Mouse (Mus musculus): Measurements from ENCODE around the gene Clmp. TPM values are rescaled to one million over a fixed set of nuclear protein-coding genes. Genes with fewer than 3 reads are reported as not detected.

Gene Clmp
- total and polyA plus RNA-seq, 2 experiments from 2014 or later: 48.8 to 57.0 TPM

GRCm38 (mm10) chr9:40757105-40757626, 71.4 kb downstream of the Clmp start:
- WGBS: 19% methylated on average over 12 of the region's 12 CpGs
- Histone ChIP-seq H3K4me2 (ENCODE audit: low read depth, low read length, poor library complexity, severe bottlenecking) (peak overlapping the region; percentile 51), H3K4me3 (ENCODE audit: low read depth, low read length) (peak overlapping the region; percentile 17), H3K36me3 (ENCODE audit: insufficient read depth, low read length) (no peaks in the 10 kb centered on the region), H3K27me3 (ENCODE audit: insufficient read depth, low read length) (no peaks in the 10 kb centered on the region), H3K9ac (replicated peaks; ENCODE audit: low read length, poor library complexity, severe bottlenecking) (peak overlapping the region; percentile 42), H3K27ac (ENCODE audit: low read depth, low read length) (peak overlapping the region; percentile 72), H3K9me3 (ENCODE audit: low read length) (no peaks in the 10 kb centered on the region), H3K4me1 (ENCODE audit: insufficient read depth, low read length) (peaks cover 5% of the 10 kb centered on the region)
- peak; percentile 83 for DNase-seq (ENCODE audit: low spot score)
- ATAC-seq (ENCODE audit: low FRiP score): peak; percentile 85
- TF ChIP-seq CTCF (IDR thresholded peaks at IDR 0.05): peak; percentile 65

DNA sequence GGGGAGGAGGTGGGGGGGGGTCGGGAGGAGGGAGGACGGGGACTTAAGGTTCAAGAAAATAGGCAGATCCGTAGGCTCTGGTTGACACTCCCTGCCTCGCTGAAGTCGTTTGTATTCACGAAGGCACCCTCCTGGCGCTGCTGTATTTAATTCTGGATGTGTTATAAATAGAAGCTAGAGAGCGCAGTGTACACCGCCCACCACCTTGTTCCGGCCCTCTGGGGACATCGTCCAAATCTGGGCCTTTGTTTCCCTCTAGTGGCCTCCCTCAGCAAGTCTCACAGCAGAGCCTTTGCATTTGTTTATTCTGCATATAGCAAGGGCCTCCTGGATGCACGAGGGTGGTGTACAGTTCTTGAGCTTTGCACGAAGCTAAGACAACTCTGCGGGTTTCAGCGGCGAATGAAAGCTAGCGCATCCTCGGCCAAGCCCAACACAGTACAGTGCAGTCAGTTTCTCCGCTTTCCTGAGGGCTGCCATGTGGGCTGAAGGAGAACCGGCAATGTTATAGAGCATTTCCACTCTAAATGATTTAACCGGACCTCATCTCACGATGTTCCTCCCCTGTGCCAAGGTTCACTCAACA, 72.0 kb downstream of the Clmp start:
- peak; percentile 92 for DNase-seq (ENCODE audit: low spot score)
- H3K4me1 ChIP-seq (ENCODE audit: insufficient read depth, low read length): peaks cover 5% of the 10 kb centered on the region
- H3K36me3 ChIP-seq (ENCODE audit: insufficient read depth, low read length): no peaks in the 10 kb centered on the region
- TF ChIP-seq CTCF (IDR thresholded peaks at IDR 0.05): peak; percentile 89
- peak overlapping the region; percentile 72 for H3K27ac ChIP-seq (ENCODE audit: low read depth, low read length)
- H3K9ac ChIP-seq (replicated peaks; ENCODE audit: low read length, poor library complexity, severe bottlenecking): peak overlapping the region; percentile 42; the same call in 1 of the 2 replicates
- peak overlapping the region; percentile 51 for H3K4me2 ChIP-seq (ENCODE audit: low read depth, low read length, poor library complexity, severe bottlenecking)
- no peaks in the 10 kb centered on the region for H3K27me3 ChIP-seq (ENCODE audit: insufficient read depth, low read length)
- H3K9me3 ChIP-seq (ENCODE audit: low read length): no peaks in the 10 kb centered on the region
- H3K4me3 ChIP-seq (ENCODE audit: low read depth, low read length): peak overlapping the region; percentile 17
- 4% methylated on average over 21 of the region's 22 CpGs for WGBS
- peak; percentile 90 for ATAC-seq (ENCODE audit: low FRiP score)

DNA sequence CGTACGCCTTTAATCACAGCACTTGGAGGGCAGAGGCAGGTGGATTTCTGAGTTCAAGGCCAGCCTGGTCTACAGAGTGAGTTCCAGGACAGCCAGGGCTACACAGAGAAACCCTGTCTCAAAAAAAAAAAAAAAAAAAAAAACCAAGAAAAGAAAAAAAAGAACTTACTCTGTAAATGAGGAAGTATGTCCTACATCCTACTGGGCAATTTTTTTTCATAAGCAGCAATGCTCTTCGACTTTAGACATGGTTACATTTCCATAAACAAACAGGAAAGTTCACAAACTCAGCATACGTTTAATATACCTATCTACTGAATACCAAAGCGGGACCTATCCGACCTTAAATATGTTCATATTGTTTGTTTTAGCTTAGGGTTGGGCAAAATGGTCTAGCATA, 76.6 kb downstream of the Clmp start:
- no peak for TF ChIP-seq CTCF (IDR thresholded peaks at IDR 0.05)
- H3K27me3 ChIP-seq (ENCODE audit: insufficient read depth, low read length): no peaks in the 10 kb centered on the region
- no peak overlapping the region for H3K27ac ChIP-seq (ENCODE audit: low read depth, low read length)
- no peaks in the 10 kb centered on the region for H3K9me3 ChIP-seq (ENCODE audit: low read length)
- H3K36me3 ChIP-seq (ENCODE audit: insufficient read depth, low read length): peaks cover 10% of the 10 kb centered on the region; the same call in 1 of the 2 replicates
- H3K4me1 ChIP-seq (ENCODE audit: insufficient read depth, low read length): no peaks in the 10 kb centered on the region; the same call in 1 of the 2 replicates
- ATAC-seq (ENCODE audit: low FRiP score) (no peak), DNase-seq (ENCODE audit: low spot score) (no peak)
- H3K4me2 ChIP-seq (ENCODE audit: low read depth, low read length, poor library complexity, severe bottlenecking): no peak overlapping the region
- 90% methylated on average over 6 of the region's 6 CpGs for WGBS
- H3K9ac ChIP-seq (replicated peaks; ENCODE audit: low read length, poor library complexity, severe bottlenecking): no peak overlapping the region
- H3K4me3 ChIP-seq (ENCODE audit: low read depth, low read length): no peak overlapping the region

GRCm38 (mm10) chr9:40764887-40765580, 79.3 kb downstream of the Clmp start:
- peak; percentile 42; the same call in 1 of the 2 replicates for TF ChIP-seq CTCF (IDR thresholded peaks at IDR 0.05)
- Histone ChIP-seq H3K27me3 (ENCODE audit: insufficient read depth, low read length) (no peaks in the 10 kb centered on the region), H3K4me3 (ENCODE audit: low read depth, low read length) (no peak overlapping the region), H3K9me3 (ENCODE audit: low read length) (no peaks in the 10 kb centered on the region), H3K4me2 (ENCODE audit: low read depth, low read length, poor library complexity, severe bottlenecking) (no peak overlapping the region), H3K36me3 (ENCODE audit: insufficient read depth, low read length) (peaks cover 10% of the 10 kb centered on the region; the same call in 1 of the 2 replicates), H3K4me1 (ENCODE audit: insufficient read depth, low read length) (no peaks in the 10 kb centered on the region), H3K9ac (replicated peaks; ENCODE audit: low read length, poor library complexity, severe bottlenecking) (no peak overlapping the region), H3K27ac (ENCODE audit: low read depth, low read length) (no peak overlapping the region; the same call in 1 of the 2 replicates)
- no peak for DNase-seq (ENCODE audit: low spot score)
- WGBS: 88% methylated on average over 8 of the region's 9 CpGs
- no peak for ATAC-seq (ENCODE audit: low FRiP score)

- Histone ChIP-seq H3K27ac (ENCODE audit: low read depth, low read length) (no peak overlapping the region; the same call in 1 of the 2 replicates), H3K9ac (replicated peaks; ENCODE audit: low read length, poor library complexity, severe bottlenecking) (no peak overlapping the region), H3K36me3 (ENCODE audit: insufficient read depth, low read length) (peaks cover 10% of the 10 kb centered on the region; the same call in 1 of the 2 replicates), H3K9me3 (ENCODE audit: low read length) (no peaks in the 10 kb centered on the region), H3K4me2 (ENCODE audit: low read depth, low read length, poor library complexity, severe bottlenecking) (no peak overlapping the region), H3K4me3 (ENCODE audit: low read depth, low read length) (no peak overlapping the region), H3K27me3 (ENCODE audit: insufficient read depth, low read length) (no peaks in the 10 kb centered on the region), H3K4me1 (ENCODE audit: insufficient read depth, low read length) (no peaks in the 10 kb centered on the region)
- ATAC-seq (ENCODE audit: low FRiP score) (no peak), DNase-seq (ENCODE audit: low spot score) (no peak)
- 72% methylated on average over 12 of the region's 12 CpGs for WGBS
- no peak for TF ChIP-seq CTCF (IDR thresholded peaks at IDR 0.05)
Measured at GRCm38 (mm10) chr9:40765581-40765940, 79.8 kb downstream of the Clmp start.

Measured in midbrain, postnatal 0 days (tissue).